Mouse (Mus musculus): Measurements from ENCODE around the gene Cdk2ap2. TPM values are rescaled to one million over a fixed set of nuclear protein-coding genes. Genes with fewer than 3 reads are reported as not detected.

The Cdk2ap2 gene
- polyA plus RNA-seq, 1 experiment from 2014 or later: 91.2 TPM

DNA sequence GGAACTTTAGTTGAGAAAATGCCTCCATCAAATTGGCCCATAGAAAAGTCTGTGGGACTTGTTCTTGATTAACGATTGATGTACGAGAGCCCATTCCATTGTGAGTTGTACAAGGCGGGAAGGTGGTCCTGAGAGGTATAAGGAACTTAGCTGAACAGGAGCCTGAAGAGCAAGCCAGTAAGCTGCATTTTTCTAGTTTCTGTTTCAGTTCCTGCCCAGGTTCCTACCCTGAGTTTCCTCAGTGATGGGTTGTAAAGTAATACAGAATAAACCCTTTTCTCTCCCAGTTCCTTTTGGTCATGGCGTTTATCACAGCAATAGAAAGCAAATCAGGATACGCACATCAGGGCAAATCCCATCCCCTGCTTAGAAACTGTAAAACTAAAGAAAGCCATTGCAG is 40.9 kb downstream of the Cdk2ap2 start:
- Histone ChIP-seq H3K9ac (replicated peaks) (no peak overlapping the region), H3K27me3 (ENCODE audit: insufficient read depth, low read length) (no peaks in the 10 kb centered on the region), H3K4me1 (ENCODE audit: insufficient read depth) (peaks cover 6% of the 10 kb centered on the region), H3K9me3 (ENCODE audit: low read length) (no peaks in the 10 kb centered on the region), H3K27ac (ENCODE audit: low read depth) (no peak overlapping the region), H3K4me3 (ENCODE audit: low read depth, low read length) (no peak overlapping the region), H3K4me2 (ENCODE audit: low read depth, low read length) (no peak overlapping the region), H3K36me3 (replicated peaks; ENCODE audit: insufficient read depth, low read length) (peaks cover 2% of the 10 kb centered on the region; the same call in 1 of the 2 replicates)
- ATAC-seq (no peak), DNase-seq (no peak)
- WGBS (ENCODE audit: insufficient replicate concordance): 65% methylated on average over 5 of the region's 5 CpGs
- TF ChIP-seq CTCF (IDR thresholded peaks at IDR 0.05; ENCODE audit: low read depth) (no peak), EP300 (IDR thresholded peaks at IDR 0.05; ENCODE audit: low read depth) (no peak)

DNA sequence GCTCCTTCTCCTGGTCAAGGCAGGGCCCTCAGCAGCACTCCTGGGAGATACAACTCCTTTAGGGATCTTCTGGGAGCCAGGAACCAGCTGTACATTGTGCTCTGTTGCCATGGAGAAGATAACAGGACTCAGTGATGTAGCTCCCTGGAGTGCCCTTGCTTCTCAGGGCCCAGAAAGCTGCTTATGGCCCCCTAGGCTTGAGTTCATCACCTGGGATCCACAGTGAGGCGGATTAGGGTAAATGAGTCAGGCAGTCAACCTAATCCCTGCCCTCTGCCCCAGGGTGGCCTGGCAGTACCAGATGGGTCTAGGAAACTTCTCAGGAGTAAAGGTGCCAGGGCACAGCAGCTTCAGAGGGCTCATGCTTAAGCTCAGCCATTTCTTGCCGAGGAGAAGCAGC is 42.5 kb downstream of the Cdk2ap2 start, which contains the start of gene Gpr152:
Gpr152 (plus strand) TSS at position 342 of the 400 bp plus-strand sequence.
- Histone ChIP-seq H3K4me3 (ENCODE audit: low read depth, low read length) (no peak within 1 kb of the TSS), H3K4me1 (ENCODE audit: insufficient read depth) (peaks cover 9% of the 10 kb centered on the region), H3K27me3 (ENCODE audit: insufficient read depth, low read length) (no peaks in the 10 kb centered on the region), H3K4me2 (ENCODE audit: low read depth, low read length) (no peak within 1 kb of the TSS), H3K27ac (ENCODE audit: low read depth) (no peak within 1 kb of the TSS), H3K36me3 (replicated peaks; ENCODE audit: insufficient read depth, low read length) (no peaks in the 10 kb centered on the region), H3K9me3 (ENCODE audit: low read length) (no peaks in the 10 kb centered on the region), H3K9ac (replicated peaks) (no peak within 1 kb of the TSS)
- no peak for DNase-seq
- WGBS (ENCODE audit: insufficient replicate concordance): 88% methylated on average over 2 of the region's 2 CpGs
- ATAC-seq: no peak
- TF ChIP-seq CTCF (IDR thresholded peaks at IDR 0.05; ENCODE audit: low read depth) (no peak), EP300 (IDR thresholded peaks at IDR 0.05; ENCODE audit: low read depth) (no peak)

DNA sequence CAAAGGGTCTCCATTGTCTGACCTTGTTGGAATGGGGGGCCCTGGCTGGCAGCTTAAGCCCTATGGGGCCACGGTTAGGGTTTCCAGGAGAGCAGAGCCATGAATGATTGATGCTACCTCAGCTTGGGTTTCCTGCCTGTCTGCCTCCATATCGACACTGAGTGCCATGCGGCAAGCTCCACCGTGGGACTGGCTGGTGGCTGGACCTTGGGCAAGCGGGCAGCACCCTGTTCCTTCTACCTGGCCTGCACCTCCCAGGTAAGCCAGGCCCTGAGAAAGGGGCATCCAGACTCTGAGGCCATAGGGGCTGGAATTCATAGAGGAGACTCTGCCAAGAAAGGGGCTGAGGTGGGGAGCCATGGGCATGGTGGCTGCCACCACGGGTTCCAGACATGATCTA is 43.2 kb downstream of the Cdk2ap2 start:
- ATAC-seq (no peak), DNase-seq (no peak)
- TF ChIP-seq CTCF (IDR thresholded peaks at IDR 0.05; ENCODE audit: low read depth) (no peak), EP300 (IDR thresholded peaks at IDR 0.05; ENCODE audit: low read depth) (no peak)
- H3K4me1 ChIP-seq (ENCODE audit: insufficient read depth): peaks cover 10% of the 10 kb centered on the region
- no peak overlapping the region for H3K9ac ChIP-seq (replicated peaks)
- H3K4me3 ChIP-seq (ENCODE audit: low read depth, low read length): no peak overlapping the region
- no peaks in the 10 kb centered on the region for H3K36me3 ChIP-seq (replicated peaks; ENCODE audit: insufficient read depth, low read length)
- H3K9me3 ChIP-seq (ENCODE audit: low read length): no peaks in the 10 kb centered on the region
- no peak overlapping the region for H3K27ac ChIP-seq (ENCODE audit: low read depth)
- H3K4me2 ChIP-seq (ENCODE audit: low read depth, low read length): no peak overlapping the region
- H3K27me3 ChIP-seq (ENCODE audit: insufficient read depth, low read length): no peaks in the 10 kb centered on the region
- WGBS (ENCODE audit: insufficient replicate concordance): 66% methylated on average over 6 of the region's 6 CpGs

DNA sequence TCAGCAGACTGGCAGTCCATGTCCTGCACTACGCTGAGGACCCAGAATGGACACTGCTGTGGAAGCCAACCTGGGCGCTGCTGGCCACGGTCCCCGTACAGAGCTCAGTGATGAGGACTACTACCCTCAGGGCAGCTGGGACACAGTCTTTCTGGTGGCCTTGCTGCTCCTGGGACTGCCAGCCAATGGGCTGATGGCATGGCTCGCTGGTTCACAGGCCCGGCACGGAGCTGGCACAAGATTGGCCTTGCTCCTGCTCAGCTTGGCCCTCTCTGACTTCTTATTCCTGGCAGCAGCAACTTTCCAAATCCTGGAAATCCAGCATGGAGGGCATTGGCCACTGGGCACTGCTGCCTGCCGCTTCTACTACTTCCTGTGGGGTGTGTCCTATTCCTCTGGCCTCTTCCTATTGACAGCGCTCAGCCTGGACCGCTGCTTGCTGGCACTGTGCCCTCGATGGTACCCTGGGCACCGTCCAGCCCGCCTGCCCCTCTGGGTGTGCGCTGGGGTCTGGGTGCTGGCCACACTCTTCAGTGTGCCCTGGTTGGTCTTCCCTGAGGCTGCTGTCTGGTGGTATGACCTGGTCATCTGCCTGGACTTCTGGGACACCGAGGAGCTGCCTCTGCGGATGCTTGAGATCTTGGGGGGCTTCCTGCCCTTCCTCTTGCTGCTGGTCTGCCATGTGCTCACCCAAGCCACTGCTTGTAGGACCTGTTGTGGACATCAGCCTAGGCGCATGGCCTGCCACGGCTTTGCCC is 45.6 kb downstream of the Cdk2ap2 start:
- Histone ChIP-seq H3K27ac (ENCODE audit: low read depth) (no peak overlapping the region), H3K9me3 (ENCODE audit: low read length) (no peaks in the 10 kb centered on the region), H3K4me2 (ENCODE audit: low read depth, low read length) (no peak overlapping the region), H3K4me1 (ENCODE audit: insufficient read depth) (peaks cover 20% of the 10 kb centered on the region), H3K4me3 (ENCODE audit: low read depth, low read length) (no peak overlapping the region), H3K36me3 (replicated peaks; ENCODE audit: insufficient read depth, low read length) (no peaks in the 10 kb centered on the region), H3K9ac (replicated peaks) (no peak overlapping the region), H3K27me3 (ENCODE audit: insufficient read depth, low read length) (no peaks in the 10 kb centered on the region)
- no peak for ATAC-seq
- 79% methylated on average over 18 of the region's 18 CpGs for WGBS (ENCODE audit: insufficient replicate concordance)
- no peak for TF ChIP-seq EP300 (IDR thresholded peaks at IDR 0.05; ENCODE audit: low read depth)
- no peak for TF ChIP-seq CTCF (IDR thresholded peaks at IDR 0.05; ENCODE audit: low read depth)
- no peak for DNase-seq

DNA sequence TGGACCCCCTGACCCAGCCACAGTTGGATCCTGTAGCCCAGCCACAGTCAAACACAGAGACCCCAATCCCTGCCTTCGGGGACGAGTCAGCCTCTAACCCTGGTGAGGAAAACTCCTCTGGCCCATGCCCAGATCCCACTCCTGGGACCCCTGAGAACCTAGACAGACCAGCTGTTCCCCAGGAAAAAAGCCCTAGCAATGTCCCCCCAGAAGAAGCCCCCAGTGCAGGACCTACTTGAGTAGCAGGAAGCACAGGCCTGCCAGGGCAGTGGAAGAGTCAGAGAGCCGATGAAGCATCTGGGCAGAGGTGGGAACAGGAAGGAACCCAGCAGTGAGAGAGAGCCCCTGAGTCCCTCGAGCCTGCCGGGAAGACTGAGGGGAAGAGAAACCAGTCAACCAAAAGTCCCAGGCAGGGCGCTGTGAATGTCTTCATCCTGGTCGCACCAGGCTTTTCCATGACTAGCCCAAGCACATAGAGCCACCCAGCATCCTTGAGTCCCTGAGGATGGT is 46.8 kb downstream of the Cdk2ap2 start, which contains the start of gene Cabp4:
Cabp4 (minus strand) TSS at position 275 of the 510 bp plus-strand sequence.
- H3K36me3 ChIP-seq (replicated peaks; ENCODE audit: insufficient read depth, low read length): no peaks in the 10 kb centered on the region
- H3K4me1 ChIP-seq (ENCODE audit: insufficient read depth): peaks cover 24% of the 10 kb centered on the region
- ATAC-seq: no peak
- H3K4me2 ChIP-seq (ENCODE audit: low read depth, low read length): no peak within 1 kb of the TSS
- H3K9ac ChIP-seq (replicated peaks): no peak within 1 kb of the TSS; the same call in 1 of the 2 replicates
- H3K9me3 ChIP-seq (ENCODE audit: low read length): no peaks in the 10 kb centered on the region
- DNase-seq: no peak
- 47% methylated on average over 7 of the region's 7 CpGs for WGBS (ENCODE audit: insufficient replicate concordance)
- no peak within 1 kb of the TSS for H3K4me3 ChIP-seq (ENCODE audit: low read depth, low read length)
- TF ChIP-seq CTCF (IDR thresholded peaks at IDR 0.05; ENCODE audit: low read depth): no peak
- TF ChIP-seq EP300 (IDR thresholded peaks at IDR 0.05; ENCODE audit: low read depth): no peak
- H3K27me3 ChIP-seq (ENCODE audit: insufficient read depth, low read length): no peaks in the 10 kb centered on the region
- H3K27ac ChIP-seq (ENCODE audit: low read depth): peak within 1 kb of the TSS; percentile 74
